Mouse (Mus musculus) G1E (cell line): Measurements from ENCODE around the gene Fam189a1. TPM values are rescaled to one million over a fixed set of nuclear protein-coding genes. Genes with fewer than 3 reads are reported as not detected.

ENCODE experiments used
- ATAC-seq: 2 replicates; pipeline ENCODE4 v1.8.0; 2016; ENCODE audit warnings: mild to moderate bottlenecking; ENCODE audit not compliant: insufficient number of reproducible peaks, poor library complexity, low FRiP score, severe bottlenecking; ENCODE audit errors: extremely low read depth
- DNase-seq: peaks from one replicate; pipeline ENCODE4 v3.0.0; 2012; ENCODE audit warnings: low spot score
- H3K27me3 ChIP-seq: 2 replicates; pipeline ENCODE4 v1.6.1; 2012; ENCODE audit warnings: mild to moderate bottlenecking, low read length, inconsistent platforms; ENCODE audit not compliant: insufficient read depth
- H3K36me3 ChIP-seq: replicated peaks from 2 replicates; pipeline ENCODE3; 2012; ENCODE audit warnings: mild to moderate bottlenecking, inconsistent platforms
- H3K4me1 ChIP-seq: 2 replicates; pipeline ENCODE4 v1.6.1; 2012; ENCODE audit warnings: low read depth, low read length, inconsistent platforms, mixed read lengths; ENCODE audit not compliant: insufficient read depth
- H3K4me3 ChIP-seq: 2 replicates; pipeline ENCODE4 v1.5.1; 2012; ENCODE audit warnings: low read depth, mild to moderate bottlenecking, inconsistent platforms, low read length, moderate library complexity, mixed read lengths
- H3K9me3 ChIP-seq: replicated peaks from 2 replicates; pipeline ENCODE4 v1.6.1; 2012; ENCODE audit warnings: inconsistent platforms
- CTCF ChIP-seq: IDR thresholded peaks from 2 replicates; pipeline ENCODE4 v1.5.1; 2012; ENCODE audit warnings: low read depth, low read length, inconsistent platforms, mixed read lengths
- GATA1 ChIP-seq: IDR thresholded peaks from 2 replicates; pipeline ENCODE4 v1.6.1; 2012; ENCODE audit warnings: borderline replicate concordance, low read length, inconsistent platforms, mixed read lengths
- GATA2 ChIP-seq: IDR thresholded peaks from 2 replicates; pipeline ENCODE4 v1.6.1; 2012; ENCODE audit warnings: low read depth, low read length, inconsistent platforms, borderline replicate concordance
- POLR2AphosphoS5 ChIP-seq: IDR thresholded peaks from 2 replicates; pipeline ENCODE4 v1.6.1; 2012; ENCODE audit warnings: low read depth, low read length, inconsistent platforms; ENCODE audit not compliant: insufficient replicate concordance
- TAL1 ChIP-seq: conservative IDR thresholded peaks from 2 replicates; pipeline ENCODE4 v1.6.1; 2012; ENCODE audit warnings: low read depth, low read length, inconsistent platforms, mixed read lengths
- polyA plus RNA-seq: library from polyadenylated mRNA; stranded (reverse); fragments of >175 nt; gene quantifications from 2 replicates; pipeline ENCODE4 v1.2.3, GENCODE M21; 2012
- total RNA-seq, 2 experiments: library from RNA; stranded (forward) in 1 of 2; stranded (reverse) in 1 of 2; fragments of 200-1000 nt in 1 of 2; fragments of >200 nt in 1 of 2; fragmentation: Nextera tagmentation in 1 of 2; gene quantifications; 2 replicates each; pipeline ENCODE4 v1.2.3; 2014 to 2017

The Fam189a1 gene
- total and polyA plus RNA-seq, 3 experiments: 0.16 TPM; not detected in 2

DNA sequence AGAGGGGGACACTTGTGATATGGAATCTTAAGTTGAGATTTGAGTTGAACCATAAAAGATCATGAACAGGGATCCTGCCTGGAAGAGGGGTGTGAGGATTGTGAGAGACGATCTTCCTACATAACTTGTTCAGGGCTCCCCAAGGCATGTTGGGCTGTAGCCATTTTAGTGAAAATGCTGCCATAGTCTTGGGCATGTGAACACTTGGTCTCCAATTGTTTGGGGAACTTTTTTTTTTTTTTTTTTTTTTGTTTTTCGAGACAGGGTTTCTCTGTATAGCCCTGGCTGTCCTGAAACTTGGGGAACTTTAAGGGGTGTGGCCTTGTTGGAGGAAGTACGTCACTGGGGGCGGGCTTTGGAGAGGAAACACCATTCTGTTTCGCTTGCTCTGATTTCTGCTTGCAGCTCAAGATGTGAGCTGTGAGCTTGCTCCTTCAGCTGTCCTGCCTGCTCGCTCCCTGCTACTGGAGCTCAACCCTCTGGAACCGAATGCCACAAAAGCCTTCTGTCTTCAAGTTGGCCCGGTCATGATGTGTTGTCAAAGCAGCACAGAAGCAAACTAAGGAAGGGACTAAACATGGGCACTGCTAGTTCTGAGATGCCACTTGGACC, 385.5 kb downstream of the Fam189a1 start:
- no peak for TF ChIP-seq GATA1
- no peak for TF ChIP-seq TAL1
- no peak for TF ChIP-seq POLR2AphosphoS5
- no peak for TF ChIP-seq GATA2
- no peak for TF ChIP-seq CTCF
- ATAC-seq (no peak), DNase-seq (no peak)
- no peaks in the 10 kb centered on the region for H3K27me3 ChIP-seq
- H3K4me3 ChIP-seq: no peak overlapping the region
- H3K4me1 ChIP-seq: no peaks in the 10 kb centered on the region
- H3K9me3 ChIP-seq: peaks cover 75% of the 10 kb centered on the region
- H3K36me3 ChIP-seq: no peaks in the 10 kb centered on the region

DNA sequence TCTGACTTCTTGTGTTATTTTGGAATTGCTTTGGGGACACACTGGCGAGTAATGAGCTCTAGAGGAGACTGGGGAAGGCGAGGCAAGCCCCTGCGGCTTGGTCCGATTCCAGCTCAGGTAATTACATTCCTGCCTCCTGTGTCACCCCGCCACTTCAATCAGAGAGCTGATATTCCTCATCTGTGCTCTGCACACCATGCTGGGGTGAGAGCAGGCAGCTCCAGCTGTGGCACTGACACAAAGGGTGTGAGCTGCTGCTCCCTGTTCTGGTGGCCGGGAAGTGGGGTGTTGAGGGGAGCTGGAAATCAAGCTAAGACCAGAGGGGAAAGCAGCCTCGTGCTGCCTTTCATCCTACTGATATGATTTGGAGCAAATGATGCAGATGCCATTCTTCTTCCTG, 386.6 kb downstream of the Fam189a1 start:
- ATAC-seq: no peak
- DNase-seq: no peak

DNA sequence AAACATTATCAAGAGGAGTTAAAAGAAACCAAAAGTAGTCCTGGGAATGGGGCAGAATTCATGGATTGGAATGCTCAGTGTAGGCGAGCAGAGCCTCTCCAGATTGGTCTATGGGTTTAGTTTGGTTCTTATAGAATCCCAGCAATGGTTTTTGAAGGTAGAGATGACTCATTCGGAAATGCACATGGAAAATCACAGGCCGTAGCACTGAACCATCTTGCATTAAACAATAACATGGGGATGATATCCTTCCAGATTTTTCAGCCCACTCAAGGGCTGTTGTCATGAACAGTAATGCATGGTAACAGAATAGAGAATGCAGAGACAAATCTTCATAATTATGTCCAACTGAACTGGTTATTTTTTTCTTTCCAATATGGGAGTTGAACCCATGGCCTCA, 390.8 kb downstream of the Fam189a1 start:
- H3K9me3 ChIP-seq: peaks cover 49% of the 10 kb centered on the region
- no peak for ATAC-seq
- no peaks in the 10 kb centered on the region for H3K4me1 ChIP-seq
- H3K27me3 ChIP-seq: no peaks in the 10 kb centered on the region
- no peak overlapping the region for H3K4me3 ChIP-seq
- TF ChIP-seq GATA1 (no peak), CTCF (no peak), TAL1 (no peak), GATA2 (no peak), POLR2AphosphoS5 (no peak)
- H3K36me3 ChIP-seq: no peaks in the 10 kb centered on the region
- DNase-seq: no peak

More for the DNA sequence above, 386.6 kb downstream of the Fam189a1 start:
- Histone ChIP-seq H3K9me3 (peaks cover 64% of the 10 kb centered on the region), H3K36me3 (no peaks in the 10 kb centered on the region), H3K4me3 (no peak overlapping the region), H3K4me1 (no peaks in the 10 kb centered on the region), H3K27me3 (no peaks in the 10 kb centered on the region)
- no peak for TF ChIP-seq GATA2
- TF ChIP-seq GATA1: no peak
- no peak for TF ChIP-seq CTCF
- no peak for TF ChIP-seq TAL1
- no peak for TF ChIP-seq POLR2AphosphoS5

DNA sequence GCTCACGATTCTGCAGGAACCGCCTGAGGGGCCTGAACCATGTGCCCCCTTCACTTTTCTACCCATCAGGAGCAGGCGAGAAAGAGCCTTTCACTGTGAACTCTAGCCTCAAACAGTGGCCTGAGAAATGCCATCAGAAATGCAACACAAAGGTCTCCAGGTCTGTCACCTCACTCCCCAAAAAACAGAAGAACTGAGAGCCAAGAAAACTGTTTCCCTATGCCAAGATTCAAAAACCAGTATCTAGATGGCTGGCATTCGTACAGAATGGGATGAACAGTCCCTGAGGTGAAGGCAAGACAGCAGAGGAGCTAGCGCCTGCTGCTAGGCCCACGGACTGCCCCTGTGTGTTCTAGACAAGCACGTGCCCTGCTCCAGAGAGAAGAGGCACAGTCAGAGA, 401.2 kb downstream of the Fam189a1 start:
- DNase-seq (no peak), ATAC-seq (no peak)
- no peak for TF ChIP-seq GATA1
- TF ChIP-seq TAL1: no peak
- TF ChIP-seq GATA2: no peak
- no peak for TF ChIP-seq POLR2AphosphoS5
- TF ChIP-seq CTCF: no peak
- no peaks in the 10 kb centered on the region for H3K4me1 ChIP-seq
- no peak overlapping the region for H3K4me3 ChIP-seq
- H3K36me3 ChIP-seq: no peaks in the 10 kb centered on the region
- H3K9me3 ChIP-seq: peaks cover 80% of the 10 kb centered on the region
- no peaks in the 10 kb centered on the region for H3K27me3 ChIP-seq

DNA sequence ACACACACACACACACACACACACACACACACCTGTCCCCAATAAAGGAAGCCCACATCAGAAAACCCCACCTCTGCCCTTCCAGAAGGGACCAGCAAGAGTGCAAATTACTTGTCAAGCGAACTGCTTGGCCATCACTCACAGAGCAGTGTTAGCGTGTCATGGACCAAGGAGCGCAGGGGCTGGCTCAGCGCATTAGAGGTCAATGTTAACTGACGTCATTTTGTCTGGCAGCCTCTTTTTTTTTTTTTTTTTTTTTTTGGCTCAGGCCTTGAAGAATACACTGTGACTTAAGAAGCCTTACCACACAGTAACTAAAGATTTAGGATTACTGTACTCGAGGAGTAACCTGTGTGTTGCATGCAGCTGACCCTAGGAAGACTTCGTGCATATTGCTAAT, 402.2 kb downstream of the Fam189a1 start:
- no peak for ATAC-seq
- H3K9me3 ChIP-seq: peaks cover 73% of the 10 kb centered on the region
- H3K4me1 ChIP-seq: no peaks in the 10 kb centered on the region
- H3K36me3 ChIP-seq: no peaks in the 10 kb centered on the region
- DNase-seq: no peak
- TF ChIP-seq CTCF (no peak), GATA1 (no peak), GATA2 (no peak), TAL1 (no peak), POLR2AphosphoS5 (no peak)
- H3K27me3 ChIP-seq: no peaks in the 10 kb centered on the region
- no peak overlapping the region for H3K4me3 ChIP-seq

DNA sequence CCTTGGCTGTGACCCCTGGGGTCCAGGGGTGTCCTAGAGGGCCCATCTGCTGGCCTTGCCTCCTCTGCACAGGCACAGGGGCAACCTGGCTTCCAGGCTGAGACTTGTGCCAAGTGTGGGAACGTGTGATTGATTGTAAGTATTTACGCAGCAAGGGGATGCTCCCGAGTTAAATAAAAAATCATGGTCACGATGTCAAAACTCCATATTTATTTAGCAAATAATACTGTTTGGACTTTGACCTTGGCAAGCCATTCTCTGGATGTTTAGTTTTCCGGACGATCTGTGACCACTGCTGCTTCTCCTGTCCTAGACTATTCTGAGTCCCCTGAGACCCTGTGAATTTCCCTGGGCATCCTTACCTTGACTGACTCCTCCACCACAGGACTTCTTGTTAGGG, 402.7 kb downstream of the Fam189a1 start:
- TF ChIP-seq GATA2 (no peak), GATA1 (no peak), POLR2AphosphoS5 (no peak), TAL1 (no peak), CTCF (no peak)
- no peak overlapping the region for H3K4me3 ChIP-seq
- no peaks in the 10 kb centered on the region for H3K36me3 ChIP-seq
- DNase-seq: no peak
- no peaks in the 10 kb centered on the region for H3K27me3 ChIP-seq
- H3K9me3 ChIP-seq: peaks cover 68% of the 10 kb centered on the region
- ATAC-seq: no peak
- H3K4me1 ChIP-seq: no peaks in the 10 kb centered on the region
